Mouse (Mus musculus) lung, postnatal 25 days (tissue): ENCODE data around the gene Hmga1.

Experiments
- DNase-seq: peaks from one replicate; pipeline ENCODE4 v3.0.0; 2022; ENCODE audit warnings: low spot score

Hmga1 gene

GRCm38 (mm10) chr17:27556315-27557011 is at the start of gene Hmga1:
TSS of gene Hmga1 (plus strand) at chr17:27556497.
- DNase-seq = peak; percentile 84

DNA sequence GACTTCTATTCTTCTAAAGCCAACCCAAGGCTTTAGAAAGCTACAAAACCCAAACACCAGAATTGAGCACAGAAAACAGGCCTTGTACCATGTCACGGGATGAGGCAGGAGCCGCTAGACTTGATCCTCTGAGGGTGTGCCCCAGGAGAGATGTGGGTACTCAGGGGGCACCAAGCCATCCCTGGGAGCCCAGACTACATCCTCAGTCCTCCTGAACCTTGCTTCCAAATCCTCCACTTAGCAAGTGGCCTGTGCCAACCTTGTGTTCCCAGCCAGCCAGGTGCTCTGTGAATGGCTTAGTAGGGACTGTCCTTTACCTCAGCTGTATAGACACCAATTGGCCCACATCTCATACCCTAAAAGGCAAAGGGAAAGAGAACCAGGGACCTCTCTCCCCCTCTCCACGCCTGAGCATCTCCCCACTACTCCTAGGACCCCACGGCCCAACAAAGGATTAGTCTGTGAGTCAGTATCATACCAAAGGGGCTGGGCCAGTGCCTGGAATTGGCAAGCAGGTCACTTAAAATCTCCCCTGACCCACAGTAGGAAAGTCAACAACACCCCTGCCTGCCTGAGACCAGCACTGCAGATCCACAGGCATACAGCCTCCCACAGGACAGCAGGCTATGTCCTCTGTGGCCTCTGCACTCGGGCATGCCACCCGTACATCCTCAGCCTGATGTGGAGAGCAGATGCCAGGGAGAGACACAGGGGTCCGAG is 49.3 kb upstream of the Hmga1 start:
- no peak for DNase-seq

DNA sequence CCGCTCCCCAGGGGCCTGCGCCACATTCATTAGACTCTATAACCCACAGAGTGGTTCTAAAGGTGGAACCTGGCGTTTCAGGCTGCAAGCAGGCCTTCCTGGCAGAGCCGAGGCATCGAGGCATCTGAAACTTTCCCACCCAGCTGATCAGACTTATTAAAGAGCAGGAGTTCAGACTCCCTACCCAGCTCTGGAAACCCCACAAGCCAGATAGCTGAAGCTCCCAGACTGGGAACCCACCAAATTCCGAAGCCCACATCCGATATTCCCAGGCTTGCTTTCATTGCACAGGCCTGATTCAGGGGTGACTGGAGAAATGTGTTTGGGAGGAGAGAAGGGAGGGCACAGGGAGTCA is 48.7 kb upstream of the Hmga1 start:
- DNase-seq = no peak

GRCm38 (mm10) chr17:27508002-27508401 is 48.3 kb upstream of the Hmga1 start:
- DNase-seq = no peak

- no peak for DNase-seq
Measured at GRCm38 (mm10) chr17:27508513-27508912, 47.8 kb upstream of the Hmga1 start.

GRCm38 (mm10) chr17:27509056-27509455 is 47.2 kb upstream of the Hmga1 start:
- no peak for DNase-seq

- no peak for DNase-seq
Measured at GRCm38 (mm10) chr17:27510258-27511124, 45.8 kb upstream of the Hmga1 start.

DNA sequence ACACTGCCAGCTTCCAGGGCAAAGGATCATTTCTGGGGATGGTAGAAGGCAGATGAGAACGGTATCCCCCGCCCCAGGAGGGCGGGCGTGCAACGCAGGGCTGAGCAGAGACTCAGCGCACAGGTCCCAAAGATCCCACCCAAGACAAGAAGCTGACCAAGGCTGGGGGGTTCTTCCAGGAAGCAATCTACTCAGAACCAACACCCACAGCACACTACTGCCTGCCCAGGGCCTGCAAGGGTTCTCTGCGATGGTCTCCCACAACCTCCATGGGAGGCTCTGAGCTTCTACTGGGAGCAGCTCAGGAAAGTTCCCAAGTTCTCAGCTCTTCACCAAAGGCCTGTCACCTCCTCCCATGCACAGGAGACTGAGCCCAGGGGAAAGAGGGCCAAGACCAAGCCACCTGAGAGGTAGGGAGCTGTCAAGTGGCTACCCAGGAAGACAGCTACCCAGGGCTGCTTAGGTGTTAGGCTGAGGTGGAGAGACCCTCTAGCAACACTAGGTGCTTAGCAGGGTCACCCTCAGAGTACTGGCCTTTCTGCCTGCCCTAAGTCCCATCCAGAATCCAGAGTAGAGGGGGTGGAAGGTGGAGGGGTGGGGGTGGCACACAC is 45.1 kb upstream of the Hmga1 start:
- no peak for DNase-seq

DNA sequence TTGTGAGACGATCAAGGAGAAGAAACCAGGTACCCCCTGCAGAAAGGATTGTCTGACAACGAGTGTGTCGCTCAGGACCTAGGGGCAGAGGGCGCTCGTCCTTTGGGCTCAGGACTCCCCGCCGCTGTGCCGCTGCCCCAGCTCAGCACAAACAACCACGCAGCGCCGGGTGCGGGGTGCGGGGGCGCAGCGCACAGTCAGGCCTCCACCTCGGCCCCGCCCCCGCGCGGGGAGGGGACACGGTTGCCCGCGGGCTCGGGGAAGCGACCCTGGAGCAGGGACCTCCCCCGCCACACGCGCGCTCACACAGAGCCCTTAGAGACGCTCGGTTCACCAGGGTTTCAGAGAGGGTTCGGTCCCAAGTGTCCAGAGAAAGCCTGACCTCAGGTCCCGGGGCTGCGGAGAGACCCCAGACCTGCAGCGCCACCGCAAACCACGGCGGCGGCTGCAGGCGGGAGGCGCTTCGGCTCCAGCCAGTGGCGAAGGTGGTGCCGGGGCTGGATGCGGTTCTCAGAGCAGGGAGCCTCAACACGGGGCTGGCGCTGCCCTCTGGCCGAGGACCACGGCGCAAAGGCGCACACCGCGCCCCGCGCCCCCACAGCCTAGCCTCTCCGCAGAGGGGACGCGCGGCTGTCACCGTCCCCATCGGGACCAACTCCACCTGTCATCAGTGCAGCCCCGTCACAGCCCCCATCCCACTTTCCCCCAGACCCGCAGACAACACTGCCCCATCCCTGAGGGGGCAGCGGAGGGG is 44.3 kb upstream of the Hmga1 start:
- no peak for DNase-seq

DNA sequence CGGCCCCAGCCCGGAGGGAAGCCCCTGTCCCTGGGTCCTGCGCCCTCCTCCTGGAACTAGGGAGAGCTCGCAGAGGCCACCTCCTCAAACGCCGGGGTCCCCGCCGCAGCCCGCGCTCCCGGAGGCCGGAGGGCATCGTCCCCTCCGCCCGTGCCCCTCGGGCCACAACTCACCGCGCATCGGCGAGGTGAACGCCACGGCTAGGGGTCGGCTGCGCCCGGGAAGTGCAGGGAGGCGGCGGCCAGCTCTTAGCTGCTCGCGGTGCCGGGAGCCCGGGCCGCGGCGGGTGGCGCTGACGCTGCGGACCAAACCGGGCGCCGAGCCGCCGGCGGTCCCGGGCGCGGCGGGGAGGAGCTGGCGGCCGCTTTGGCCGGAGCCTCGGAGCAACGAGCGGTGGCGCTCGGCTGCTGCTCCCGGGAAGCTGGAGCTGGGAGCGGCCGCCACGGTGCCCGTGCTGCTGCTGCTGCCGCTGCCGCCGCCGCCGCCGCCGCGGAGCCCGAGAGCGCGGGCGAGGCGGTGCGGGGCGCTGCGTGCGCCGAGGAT is 43.6 kb upstream of the Hmga1 start:
- DNase-seq = no peak

DNA sequence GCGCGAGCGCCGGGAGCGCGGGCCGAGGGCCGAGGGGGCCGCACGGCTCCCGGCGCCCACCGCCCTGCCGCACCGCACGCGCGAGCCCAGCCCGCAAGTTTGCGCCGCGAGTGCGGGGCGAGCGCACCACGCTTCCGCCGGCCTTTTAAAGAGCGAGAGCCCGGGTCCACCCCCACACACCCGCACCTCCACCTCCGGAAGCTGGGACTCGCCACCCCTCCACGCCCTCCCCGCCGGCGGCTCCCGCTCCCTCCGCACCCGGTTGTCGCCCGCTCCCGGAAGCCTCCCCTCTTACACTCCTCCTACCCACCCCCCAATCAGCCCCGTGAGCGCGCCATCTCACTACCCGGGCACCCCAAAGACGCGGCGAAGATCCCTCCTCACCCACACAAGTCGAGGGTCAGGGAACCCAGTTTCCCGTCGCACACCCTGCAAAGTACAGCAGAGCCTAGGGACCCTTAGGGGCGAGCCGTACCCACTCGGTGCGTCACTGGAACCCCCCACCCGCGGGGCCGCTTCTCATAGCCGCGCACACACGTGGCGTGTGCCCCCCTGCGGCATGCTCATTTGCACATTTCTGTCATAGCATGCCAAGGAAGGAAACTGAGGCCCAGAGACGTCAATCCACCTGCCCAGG is 42.9 kb upstream of the Hmga1 start:
- DNase-seq = no peak

- no peak for DNase-seq
Measured at GRCm38 (mm10) chr17:27513916-27514762, 42.2 kb upstream of the Hmga1 start.

DNA sequence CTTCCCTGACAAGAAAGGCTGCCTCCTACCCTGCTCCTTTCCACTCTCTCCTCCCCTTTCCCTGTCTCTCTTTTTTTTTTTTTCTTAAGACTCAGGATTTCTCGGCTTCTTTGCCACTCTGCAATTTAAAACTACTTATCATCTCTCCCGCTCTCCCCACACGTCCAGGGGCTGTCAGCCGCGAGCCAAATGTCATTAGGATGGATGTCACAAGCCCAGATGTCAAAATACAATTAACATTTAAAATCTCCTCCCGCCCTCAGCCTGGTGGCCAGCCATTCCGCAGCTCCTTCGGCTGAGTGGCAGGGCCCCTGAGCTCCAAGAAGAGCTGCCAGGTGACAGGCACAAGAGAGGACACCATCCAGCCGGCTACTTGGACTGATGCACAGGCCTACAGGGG is 38.0 kb upstream of the Hmga1 start:
- no peak for DNase-seq

DNA sequence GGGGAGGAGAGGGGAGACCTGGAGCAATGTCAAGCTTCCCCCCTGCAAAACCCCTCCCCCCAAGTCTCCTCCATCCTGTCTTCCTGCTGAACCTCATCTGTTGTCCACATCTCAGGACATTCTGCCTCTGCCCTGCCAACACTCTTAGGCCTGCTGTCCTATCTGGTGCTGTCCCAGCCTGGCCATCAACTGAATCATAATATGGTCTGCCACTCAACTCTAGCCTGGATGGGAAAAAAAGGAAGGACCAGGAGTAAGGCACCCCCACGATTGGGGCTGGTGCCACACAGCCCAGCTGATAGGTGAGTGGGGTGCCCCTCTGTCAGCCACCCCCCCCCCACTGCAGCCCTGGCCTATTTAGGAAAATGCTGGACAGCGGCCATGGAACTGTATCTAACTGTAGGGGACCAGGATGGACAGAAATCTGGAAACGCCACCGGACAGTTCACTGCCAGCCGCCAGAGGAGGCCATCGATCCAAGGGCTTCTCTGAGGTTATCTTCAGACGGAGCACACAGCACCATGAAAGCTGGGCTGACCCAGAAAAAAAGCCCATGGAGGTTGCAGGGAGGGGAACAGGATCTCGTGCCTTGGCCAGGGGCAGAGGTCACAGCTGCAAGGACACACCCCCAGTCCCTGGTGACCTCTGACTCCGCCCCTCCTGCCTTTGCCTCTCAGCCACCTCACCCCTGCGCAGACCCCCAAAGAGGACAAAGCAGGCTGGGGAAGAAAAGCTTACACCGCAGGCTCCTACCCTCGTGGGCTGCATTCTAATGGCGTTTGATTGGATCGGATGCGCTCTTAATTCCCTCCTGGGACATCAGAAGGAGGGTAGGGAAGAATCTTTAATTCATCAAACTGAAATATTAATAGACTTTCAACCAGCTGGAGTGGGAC is 37.3 kb upstream of the Hmga1 start:
- DNase-seq = no peak

DNA sequence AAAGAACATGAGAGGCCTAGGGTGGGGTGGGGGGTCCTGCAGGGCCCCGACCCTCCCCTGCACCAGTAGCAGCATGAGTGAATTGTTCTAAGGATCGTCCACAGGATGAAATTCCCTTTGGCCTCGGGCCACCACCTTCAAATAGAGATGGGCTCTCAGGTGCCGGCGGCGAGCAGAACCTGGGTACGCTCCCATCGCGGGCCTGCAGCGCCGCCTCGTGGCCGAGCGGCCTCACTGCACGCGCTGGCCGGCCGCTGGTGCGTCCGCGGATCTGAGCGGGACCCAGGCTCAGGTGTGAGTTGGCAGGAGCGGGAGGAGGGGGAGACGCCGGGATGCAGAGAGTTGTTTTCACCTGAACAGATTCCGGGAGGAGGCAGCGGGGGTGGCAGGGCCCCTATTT is 35.7 kb upstream of the Hmga1 start:
- DNase-seq = peak; percentile 25

DNA sequence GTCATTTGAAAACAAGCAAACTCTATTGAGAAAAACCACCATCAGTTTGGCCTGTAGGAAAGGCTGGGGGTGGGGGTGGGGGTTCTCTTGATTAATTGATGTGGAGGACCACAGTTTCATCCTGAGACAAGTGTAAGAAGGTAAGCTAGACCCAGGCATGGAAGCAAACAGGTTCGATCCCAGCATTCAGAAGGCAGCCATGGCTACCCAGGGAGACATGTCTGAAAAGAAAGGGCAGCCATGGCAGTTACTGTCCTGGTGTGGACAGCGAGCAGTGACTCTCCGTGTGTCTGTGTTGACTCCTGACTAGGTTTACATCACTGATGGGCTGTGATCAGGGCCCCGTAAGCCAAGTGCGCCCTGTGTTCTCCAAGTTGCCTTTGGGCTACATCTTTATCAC is 35.0 kb upstream of the Hmga1 start, which contains the start of gene Grm4:
Gene Grm4 (minus strand): TSS at position 101 of the 400 bp plus-strand sequence.
- DNase-seq = no peak

DNA sequence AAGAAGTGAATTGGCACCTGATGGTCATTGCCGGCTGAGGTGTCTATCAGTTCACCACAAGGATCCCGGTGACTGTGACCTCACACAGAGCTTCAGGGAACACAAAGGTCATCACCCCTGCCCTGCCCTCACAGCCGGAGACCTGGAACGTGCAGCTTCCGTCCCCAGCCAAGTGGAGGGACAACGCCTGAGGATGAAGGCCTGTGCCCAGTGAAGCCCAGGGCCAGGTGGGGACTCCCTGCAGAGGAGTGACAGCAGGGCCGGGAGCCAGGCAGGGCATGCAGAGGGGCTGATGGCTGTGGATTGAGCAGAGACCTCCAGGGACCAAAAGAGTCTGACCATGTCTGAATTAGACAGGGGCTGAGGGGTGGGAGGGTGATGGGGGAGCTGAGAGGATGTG is 33.2 kb upstream of the Hmga1 start:
- no peak for DNase-seq

DNA sequence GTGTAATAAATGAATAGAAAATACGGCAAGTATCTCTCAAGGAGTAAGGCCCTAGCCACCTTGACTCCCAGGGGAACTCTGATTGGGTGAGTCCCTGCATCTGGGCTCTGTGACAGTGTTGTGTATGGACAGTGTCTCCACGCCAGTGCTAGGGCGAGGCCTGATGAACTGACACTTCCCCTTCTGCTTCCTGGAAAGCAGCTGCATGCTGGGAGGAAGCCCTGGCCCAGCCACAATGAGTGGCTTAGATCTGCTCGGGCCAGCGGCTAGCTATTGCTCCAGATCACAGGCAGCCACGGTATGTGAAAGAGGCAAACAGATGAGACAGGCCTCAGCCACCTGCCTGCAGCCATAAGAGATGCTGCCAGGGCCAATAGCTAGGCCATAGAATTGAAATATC is 29.1 kb upstream of the Hmga1 start:
- DNase-seq = no peak

- no peak for DNase-seq
Measured at GRCm38 (mm10) chr17:27528030-27528429, 28.3 kb upstream of the Hmga1 start.
